Mouse (Mus musculus) midbrain, embryonic 16.5 days (tissue): ENCODE results near the gene Akt1s1. TPM values are rescaled to one million over a fixed set of nuclear protein-coding genes. Genes with fewer than 3 reads are reported as not detected.

ENCODE experiments used
- ATAC-seq: fragments of 200-750 bp; cut with Nextera tagmentation; 2 replicates; pipeline ENCODE4 v1.8.0; 2017; ENCODE audit warnings: moderate TSS enrichment
- H3K27ac ChIP-seq: fragments of 300-500 bp; sonication (generic); 2 replicates; pipeline ENCODE4 v1.5.1; 2014; ENCODE audit warnings: mild to moderate bottlenecking, low read length, mixed read lengths
- H3K27me3 ChIP-seq: fragments of 300-500 bp; sonication (generic); 2 replicates; pipeline ENCODE4 v1.6.1; 2014; ENCODE audit warnings: low read depth, low read length, mixed read lengths; ENCODE audit not compliant: control insufficient read depth, insufficient read depth
- H3K36me3 ChIP-seq: fragments of 300-500 bp; sonication (generic); 2 replicates; pipeline ENCODE4 v1.6.1; 2014; ENCODE audit warnings: mild to moderate bottlenecking, low read length, moderate library complexity, mixed read lengths; ENCODE audit not compliant: control insufficient read depth, insufficient read depth
- H3K4me1 ChIP-seq: fragments of 300-500 bp; sonication (generic); 2 replicates; pipeline ENCODE4 v1.6.1; 2014; ENCODE audit warnings: mild to moderate bottlenecking, low read length, mixed read lengths; ENCODE audit not compliant: control insufficient read depth, insufficient read depth
- H3K4me2 ChIP-seq: fragments of 300-500 bp; sonication (generic); 2 replicates; pipeline ENCODE4 v1.6.1; 2014; ENCODE audit warnings: mild to moderate bottlenecking, low read length, mixed read lengths
- H3K4me3 ChIP-seq: fragments of 300-500 bp; sonication (generic); 2 replicates; pipeline ENCODE4 v1.5.1; 2014; ENCODE audit warnings: low read depth, mild to moderate bottlenecking, low read length, moderate library complexity, mixed read lengths
- H3K9ac ChIP-seq: fragments of 300-500 bp; sonication (generic); 2 replicates; pipeline ENCODE4 v1.6.1; 2014; ENCODE audit warnings: low read depth, low read length, mixed read lengths
- H3K9me3 ChIP-seq: fragments of 300-500 bp; sonication (generic); replicated peaks from 2 replicates; pipeline ENCODE4 v1.6.1; 2014; ENCODE audit warnings: mild to moderate bottlenecking, low read length, mixed read lengths; ENCODE audit not compliant: control insufficient read depth, poor library complexity, severe bottlenecking
- WGBS: fragments of 180-500 bp; shearing (Covaris S2); extraction: QIAGEN DNeasy Blood & Tissue Kit; methylation state at CpG from one replicate; pipeline ENCODE4 v1.1.7; 2014; 5-methylcytosine and 5-hydroxymethylcytosine counted together
- polyA plus RNA-seq: library from polyadenylated mRNA; unstranded; fragments of >200 nt; fragmentation: Nextera tagmentation; extraction: Ambion mirVana; gene quantifications from 2 replicates; pipeline ENCODE4 v1.2.1, GENCODE M21; 2015

Gene Akt1s1
- 82.2 and 83.2 TPM in 2 replicates for polyA plus RNA-seq

GRCm38 (mm10) chr7:44848561-44849415 is at the start of gene Akt1s1, which contains the start of gene Tbc1d17:
Gene Akt1s1, plus strand, starts transcription at chr7:44848991.
Gene Tbc1d17, minus strand, starts transcription at chr7:44849079.
- peaks cover 30% of the 10 kb centered on the region for H3K36me3 ChIP-seq
- peaks cover 21% of the 10 kb centered on the region for H3K4me1 ChIP-seq
- H3K27me3 ChIP-seq, result no peaks in the 10 kb centered on the region
- peak within 1 kb of the TSS; percentile 57 for H3K4me3 ChIP-seq
- H3K9ac ChIP-seq, result peak within 1 kb of the TSS; percentile 73
- no peaks in the 10 kb centered on the region for H3K9me3 ChIP-seq
- ATAC-seq, result peak; percentile 90
- under 1% methylated on average over 54 of the region's 54 CpGs for WGBS
- peak within 1 kb of the TSS; percentile 90 for H3K4me2 ChIP-seq
- H3K27ac ChIP-seq, result peak within 1 kb of the TSS; percentile 98

- Histone ChIP-seq H3K27me3 (no peaks in the 10 kb centered on the region), H3K9me3 (no peaks in the 10 kb centered on the region), H3K27ac (no peak overlapping the region), H3K4me1 (no peaks in the 10 kb centered on the region), H3K4me2 (no peak overlapping the region), H3K36me3 (no peaks in the 10 kb centered on the region), H3K9ac (no peak overlapping the region), H3K4me3 (no peak overlapping the region)
- no peak for ATAC-seq
- 92% methylated on average over 2 of the region's 2 CpGs for WGBS
Observed at GRCm38 (mm10) chr7:44808927-44809326, 39.9 kb upstream of the Akt1s1 start.

- H3K9ac ChIP-seq, result no peak overlapping the region
- H3K36me3 ChIP-seq, result no peaks in the 10 kb centered on the region
- H3K4me2 ChIP-seq, result no peak overlapping the region
- H3K4me3 ChIP-seq, result no peak overlapping the region
- H3K4me1 ChIP-seq, result no peaks in the 10 kb centered on the region
- WGBS, result 91% methylated on average over 3 of the region's 3 CpGs
- H3K27me3 ChIP-seq, result no peaks in the 10 kb centered on the region
- no peak for ATAC-seq
- H3K9me3 ChIP-seq, result no peaks in the 10 kb centered on the region
- H3K27ac ChIP-seq, result no peak overlapping the region
Observed at GRCm38 (mm10) chr7:44809466-44809865, 39.3 kb upstream of the Akt1s1 start.

DNA sequence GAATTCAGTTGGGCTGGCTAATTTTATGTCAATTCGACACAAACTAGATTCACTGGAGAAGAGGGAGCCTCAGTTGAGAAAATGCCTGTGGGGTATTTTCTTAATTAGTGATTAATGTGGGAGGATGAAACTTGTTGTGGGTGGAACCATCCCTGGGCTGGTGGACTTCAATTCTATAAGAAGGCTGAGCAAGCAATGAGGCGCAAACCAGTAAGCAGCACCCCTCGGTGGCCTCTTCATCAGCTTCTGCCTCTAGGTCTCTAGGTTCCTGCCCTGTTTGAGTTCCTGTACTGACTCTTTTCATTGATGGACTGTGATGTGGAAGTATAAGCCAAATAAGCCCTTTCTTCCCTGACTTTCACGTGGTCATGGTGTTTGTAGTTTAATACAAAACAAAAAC is 38.4 kb upstream of the Akt1s1 start:
- ATAC-seq, result no peak
- no peak overlapping the region for H3K4me3 ChIP-seq
- no peak overlapping the region for H3K4me2 ChIP-seq
- H3K9ac ChIP-seq, result no peak overlapping the region
- H3K4me1 ChIP-seq, result peaks cover 6% of the 10 kb centered on the region
- no peaks in the 10 kb centered on the region for H3K27me3 ChIP-seq
- no peaks in the 10 kb centered on the region for H3K9me3 ChIP-seq
- H3K27ac ChIP-seq, result no peak overlapping the region
- no peaks in the 10 kb centered on the region for H3K36me3 ChIP-seq
- WGBS, result 81% methylated on average over 4 of the region's 4 CpGs

DNA sequence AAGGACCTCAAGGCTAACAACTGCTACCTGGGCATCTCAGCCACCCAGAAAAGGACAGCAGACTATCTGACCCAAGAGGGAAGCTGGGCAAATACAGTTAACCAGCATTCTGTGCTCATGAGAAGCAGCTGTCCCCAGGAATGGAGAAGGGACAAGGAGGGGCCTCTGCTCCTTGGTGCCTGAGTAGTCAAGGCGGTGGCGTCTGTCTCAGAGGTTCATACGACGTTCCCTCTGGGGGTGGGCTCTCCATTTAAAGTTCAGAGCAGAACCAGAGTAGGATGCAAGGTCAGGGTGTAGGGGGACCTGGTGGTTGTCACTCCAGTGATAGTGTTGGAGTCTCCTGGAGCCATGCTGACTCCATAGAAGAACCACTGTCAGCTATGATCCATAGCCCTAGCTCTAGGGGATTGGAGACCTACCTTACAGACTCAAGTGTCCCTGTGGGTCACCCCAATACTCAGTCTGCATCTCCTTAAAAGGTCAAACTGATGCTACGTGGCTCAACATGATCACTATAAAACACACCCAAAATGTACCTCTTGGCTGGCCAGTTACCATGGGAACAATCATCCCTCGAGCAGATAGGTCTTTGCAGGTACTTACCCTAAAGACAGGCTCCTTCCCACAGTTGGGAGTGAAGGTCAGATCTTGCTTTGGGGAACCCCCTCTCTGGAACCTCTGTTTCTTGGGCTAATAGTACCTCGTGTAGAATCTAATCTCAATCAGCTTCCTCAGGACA is 37.8 kb upstream of the Akt1s1 start:
- H3K4me3 ChIP-seq, result no peak overlapping the region
- peaks cover 7% of the 10 kb centered on the region for H3K4me1 ChIP-seq
- H3K9me3 ChIP-seq, result no peaks in the 10 kb centered on the region
- H3K27ac ChIP-seq, result no peak overlapping the region
- no peaks in the 10 kb centered on the region for H3K36me3 ChIP-seq
- no peaks in the 10 kb centered on the region for H3K27me3 ChIP-seq
- ATAC-seq, result no peak
- WGBS, result 89% methylated on average over 7 of the region's 7 CpGs
- no peak overlapping the region for H3K4me2 ChIP-seq
- no peak overlapping the region for H3K9ac ChIP-seq

DNA sequence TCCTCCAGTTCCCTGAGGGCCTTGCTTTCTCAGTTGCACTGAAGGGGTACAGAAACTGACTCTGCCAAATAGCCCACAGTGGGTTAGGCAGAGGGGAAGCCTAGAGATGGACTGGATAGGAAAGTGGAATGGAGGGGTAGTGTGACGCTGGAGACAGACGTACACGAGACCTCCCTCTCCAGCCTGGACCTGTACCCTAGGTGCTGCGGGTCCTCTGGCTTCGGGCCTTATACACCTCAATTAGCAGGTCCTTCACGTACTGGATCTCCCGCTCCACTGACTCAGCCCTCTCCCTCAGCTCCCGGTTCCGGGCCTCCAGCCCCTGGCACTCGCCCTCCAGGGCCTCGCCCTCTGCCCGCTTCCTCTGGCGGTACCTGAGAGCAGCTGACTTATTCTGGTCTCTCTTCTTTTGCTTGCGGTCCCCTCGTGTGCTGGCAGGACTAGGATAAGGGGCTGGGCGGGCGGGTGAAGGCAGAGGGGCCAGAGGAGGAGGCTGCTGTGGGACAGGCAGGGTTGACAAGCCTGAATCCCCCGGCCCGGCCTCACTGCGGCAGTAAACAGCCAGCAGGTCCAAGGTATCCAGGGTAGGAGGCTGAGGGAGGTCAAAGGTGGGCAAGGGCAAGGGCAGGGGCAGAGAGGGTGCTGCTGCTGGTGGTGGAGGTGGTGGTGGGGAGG is 36.0 kb upstream of the Akt1s1 start:
- Histone ChIP-seq H3K4me2 (no peak overlapping the region), H3K36me3 (no peaks in the 10 kb centered on the region), H3K4me1 (peaks cover 15% of the 10 kb centered on the region), H3K9me3 (no peaks in the 10 kb centered on the region), H3K9ac (no peak overlapping the region), H3K27ac (no peak overlapping the region), H3K27me3 (no peaks in the 10 kb centered on the region), H3K4me3 (no peak overlapping the region)
- no peak for ATAC-seq
- WGBS, result 96% methylated on average over 18 of the region's 20 CpGs

- 93% methylated on average over 3 of the region's 3 CpGs for WGBS
- Histone ChIP-seq H3K27ac (no peak overlapping the region), H3K9ac (no peak overlapping the region), H3K9me3 (no peaks in the 10 kb centered on the region), H3K27me3 (no peaks in the 10 kb centered on the region), H3K4me1 (peaks cover 27% of the 10 kb centered on the region), H3K36me3 (no peaks in the 10 kb centered on the region), H3K4me2 (no peak overlapping the region), H3K4me3 (no peak overlapping the region)
- no peak for ATAC-seq
Observed at GRCm38 (mm10) chr7:44813985-44814384, 34.8 kb upstream of the Akt1s1 start.

DNA sequence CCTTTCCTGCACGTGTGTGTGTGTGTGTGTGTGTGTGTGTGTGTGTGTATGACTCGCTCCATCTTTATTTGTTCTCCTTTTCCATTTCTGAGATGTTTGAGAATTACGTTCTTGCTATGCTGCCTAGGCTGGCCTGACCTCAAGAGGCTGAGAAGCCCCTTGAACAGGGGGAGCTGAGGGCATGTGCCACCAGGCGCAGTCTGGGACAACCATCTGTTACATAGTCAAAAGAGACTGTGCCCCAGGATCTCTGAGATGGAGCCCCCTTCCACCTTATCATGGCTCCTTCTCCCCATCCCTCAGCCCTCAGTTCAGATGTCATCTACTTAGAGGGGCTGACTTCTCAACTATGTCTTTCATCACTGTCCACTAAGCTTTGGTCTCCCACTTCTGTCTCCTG is 34.4 kb upstream of the Akt1s1 start:
- H3K27ac ChIP-seq, result no peak overlapping the region
- H3K27me3 ChIP-seq, result no peaks in the 10 kb centered on the region
- no peak overlapping the region for H3K9ac ChIP-seq
- ATAC-seq, result no peak
- no peaks in the 10 kb centered on the region for H3K36me3 ChIP-seq
- 96% methylated on average over 4 of the region's 4 CpGs for WGBS
- no peak overlapping the region for H3K4me2 ChIP-seq
- H3K4me1 ChIP-seq, result peaks cover 32% of the 10 kb centered on the region
- no peak overlapping the region for H3K4me3 ChIP-seq
- H3K9me3 ChIP-seq, result no peaks in the 10 kb centered on the region
